Mouse (Mus musculus) left cerebral cortex, postnatal 10 days (tissue): ENCODE measurements around the gene Stard3. TPM values are rescaled to one million over a fixed set of nuclear protein-coding genes. Genes with fewer than 3 reads are reported as not detected.

Source experiments
- DNase-seq, 2 experiments: peaks; one replicate each; pipeline ENCODE4 v3.0.0; 2021 to 2022; ENCODE audit warnings: low spot score in 2 of 2, mixed read lengths in 1 of 2; ENCODE audit errors: extremely low spot score in 1 of 2
- intact Hi-C: fragments of 180-260 bp; cut with DNase I; formaldehyde crosslinking; loops from one replicate; pipeline ENCODE4 v1.15.1; 2025
- total RNA-seq, 2 experiments: library from RNA; stranded (reverse); gene quantifications; 2 replicates each; pipeline ENCODE4 v1.2.3; 2021

Gene Stard3
- total RNA-seq, 2 experiments from 2014 or later, result 19.8 to 20.2 TPM

DNA sequence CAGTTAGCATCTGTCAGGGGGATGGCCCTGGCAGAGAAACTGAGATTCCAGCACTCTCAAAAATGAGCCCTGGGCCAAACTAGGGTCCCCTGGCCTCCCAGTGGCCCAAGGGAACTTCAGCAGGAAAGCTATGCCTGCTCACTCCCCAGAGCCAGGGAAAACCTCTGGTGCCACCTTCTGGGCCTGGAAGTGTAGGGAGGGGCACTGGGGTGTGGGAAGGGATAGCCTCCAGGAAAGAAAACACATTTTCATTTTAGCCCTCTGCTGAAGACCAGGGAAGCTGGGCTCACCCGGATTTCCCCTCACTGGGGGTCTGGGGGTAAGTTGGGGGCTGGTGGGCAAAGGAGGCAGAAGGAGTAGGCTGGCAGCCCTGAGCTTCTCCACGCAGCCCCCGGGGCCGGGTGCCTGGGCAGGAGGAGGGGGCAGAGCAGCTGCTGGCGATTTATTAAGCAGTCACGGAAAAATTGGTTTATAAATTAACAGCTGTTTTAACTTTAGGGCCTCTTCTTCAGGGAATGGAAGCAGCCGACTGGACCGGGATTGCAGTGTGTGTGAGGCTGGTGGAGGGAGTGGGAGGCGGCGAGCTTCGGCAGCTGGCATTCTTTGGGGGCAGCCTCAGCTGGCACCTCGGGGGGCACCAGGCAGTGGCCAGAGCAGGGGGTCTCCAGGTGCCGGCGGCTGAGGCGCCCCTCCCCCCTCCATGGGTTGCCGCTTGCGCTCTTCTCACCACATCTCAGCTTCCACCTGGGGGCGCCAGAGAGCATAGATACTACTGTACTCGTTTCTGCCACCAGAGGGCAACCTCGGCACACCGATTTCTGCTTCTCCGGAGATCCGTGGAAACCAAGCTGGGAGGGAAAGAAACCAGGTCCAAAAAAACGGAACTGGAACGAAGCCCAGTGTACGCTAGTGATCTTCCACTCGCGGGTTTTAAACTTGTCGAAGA, 15.9 kb upstream of the Stard3 start:
- DNase-seq, result peak; percentile 88 to 92
- intact Hi-C loops, result loop anchor here (1.0 to 5.0 kb wide), 3 partner anchors 47 to 115 kb away; no protein-coding TSS in a partner anchor

DNA sequence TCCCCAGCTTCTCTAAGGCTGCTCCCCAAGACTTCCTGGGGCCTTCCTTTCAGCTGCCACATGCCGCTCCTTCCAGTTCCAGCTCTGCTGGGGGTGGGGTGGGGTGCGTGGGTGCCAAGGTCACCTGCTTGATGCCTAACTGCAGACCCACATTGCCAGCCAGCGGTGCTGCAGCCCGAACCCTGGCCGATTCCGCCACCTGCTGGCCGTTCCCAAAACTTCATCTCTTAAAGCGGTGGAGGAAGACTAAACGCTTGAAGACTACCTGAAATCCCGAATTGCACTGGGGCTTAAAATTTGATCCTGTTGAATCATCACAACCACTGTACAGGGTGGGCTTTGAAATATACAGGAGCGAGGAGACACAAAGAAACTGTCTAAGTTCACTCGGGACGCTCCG, 12.9 kb upstream of the Stard3 start:
- peak in 1 of 2 experiments; percentile 84 for DNase-seq
- intact Hi-C loops, result loop anchor here (5.0 kb wide), 1 partner anchor 92 kb away; the partner anchor contains the start of gene Mien1

DNA sequence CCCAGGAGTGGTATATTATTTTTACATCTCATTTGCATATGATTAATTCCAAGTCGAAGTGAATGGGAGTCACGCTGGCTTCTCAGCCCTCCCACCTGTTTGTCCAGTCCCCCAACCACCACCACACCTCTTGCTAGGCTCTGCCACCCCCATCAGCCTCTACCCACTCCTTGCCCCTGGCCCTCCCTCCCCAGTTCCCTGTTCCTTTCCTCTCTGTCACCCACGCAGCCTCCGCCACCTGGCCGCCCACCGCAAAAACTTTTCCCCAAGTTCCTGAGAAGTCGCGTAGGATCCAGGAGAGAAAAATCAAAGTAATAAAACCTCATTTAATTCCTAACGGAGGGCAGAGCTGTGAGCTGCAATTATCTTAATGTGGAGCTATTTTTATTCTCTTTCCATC, 12.0 kb upstream of the Stard3 start:
- no peak for DNase-seq
- intact Hi-C loops, result loop anchor here (5.0 kb wide), 1 partner anchor 91 kb away; the partner anchor contains the start of gene Mien1

DNA sequence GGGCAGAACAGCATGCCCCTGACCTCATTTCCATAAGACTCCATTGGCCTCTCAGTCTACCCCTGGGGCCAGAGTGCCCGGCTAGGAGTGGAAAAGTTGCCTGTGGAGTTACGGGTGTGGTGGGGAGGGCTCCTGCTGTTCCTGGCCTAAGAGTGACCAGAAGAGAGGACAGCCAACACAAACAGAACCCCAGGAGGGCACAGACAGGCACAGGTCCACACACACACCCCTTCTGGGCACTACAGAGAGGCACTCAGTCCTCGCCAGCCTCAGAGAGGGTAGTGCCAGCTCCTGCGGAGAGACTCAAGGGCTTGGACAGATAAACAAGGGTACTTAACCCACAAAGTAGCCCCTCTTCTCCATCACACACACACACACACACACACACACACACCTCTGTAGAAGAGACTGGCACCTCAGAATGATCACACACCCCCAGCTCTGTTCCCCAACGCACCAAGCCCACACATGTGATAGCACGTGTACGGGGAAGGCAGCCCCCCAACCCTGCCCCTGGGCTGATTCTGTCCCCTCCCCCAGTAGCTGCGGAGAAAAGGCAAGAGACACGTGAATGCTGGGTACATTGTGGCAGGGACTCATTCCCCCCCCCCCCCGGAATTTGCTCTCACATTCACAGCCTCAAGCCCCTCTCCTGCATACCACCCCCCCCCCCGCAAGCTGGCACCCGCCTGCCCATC, 10.6 kb upstream of the Stard3 start:
- DNase-seq, result no peak
- intact Hi-C loops, result loop anchor here (5.0 kb wide), 1 partner anchor 90 kb away; the partner anchor contains the start of gene Mien1

DNA sequence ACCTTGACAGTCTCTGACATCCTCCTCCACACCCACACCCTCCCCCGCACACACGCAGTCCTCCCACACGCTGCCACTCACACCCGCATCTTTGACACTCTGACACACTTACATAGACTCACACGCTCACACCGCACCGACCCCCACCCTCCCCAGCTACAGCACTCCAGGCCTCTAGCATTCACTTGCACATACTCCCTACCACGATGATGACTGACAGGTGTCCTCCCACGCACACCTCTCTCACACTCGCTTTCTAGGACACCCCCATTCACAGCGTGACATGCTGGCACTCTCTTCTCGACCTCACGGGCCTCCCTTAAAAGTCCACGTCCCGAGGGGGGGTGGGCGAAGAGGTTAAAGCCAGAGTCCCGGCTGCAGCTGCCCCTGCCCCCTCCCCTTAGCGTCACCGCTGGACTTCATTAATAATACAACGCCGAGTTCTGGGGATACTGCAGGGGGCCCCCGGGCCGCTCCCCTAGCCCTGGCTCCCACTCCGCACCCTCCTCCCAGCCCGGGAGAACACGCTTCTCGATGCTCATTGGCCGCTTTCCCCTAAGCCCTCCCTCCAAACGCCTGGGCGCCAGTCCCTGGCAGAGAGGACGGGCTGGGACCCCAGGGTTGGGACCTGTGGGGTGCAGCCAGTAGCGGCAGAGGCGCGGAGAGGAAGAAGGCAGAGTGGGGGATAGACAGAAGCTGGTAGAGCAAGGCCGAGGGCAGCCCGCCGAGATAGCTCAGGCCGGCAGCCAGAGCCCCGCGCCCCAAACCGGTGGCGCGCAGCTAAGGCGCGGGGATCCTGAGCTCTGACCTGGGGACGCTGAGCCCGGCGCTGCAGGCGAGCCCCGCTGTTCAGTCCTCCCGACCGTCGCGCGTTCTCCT, 9.8 kb upstream of the Stard3 start, which contains the start of gene Ppp1r1b:
Ppp1r1b (plus strand) TSS at position 322 of the 879 bp plus-strand sequence.
- intact Hi-C loops, result loop anchor here (5.0 kb wide), 1 partner anchor 89 kb away; the partner anchor contains the start of gene Mien1
- peak; percentile 72 to 83 for DNase-seq

DNA sequence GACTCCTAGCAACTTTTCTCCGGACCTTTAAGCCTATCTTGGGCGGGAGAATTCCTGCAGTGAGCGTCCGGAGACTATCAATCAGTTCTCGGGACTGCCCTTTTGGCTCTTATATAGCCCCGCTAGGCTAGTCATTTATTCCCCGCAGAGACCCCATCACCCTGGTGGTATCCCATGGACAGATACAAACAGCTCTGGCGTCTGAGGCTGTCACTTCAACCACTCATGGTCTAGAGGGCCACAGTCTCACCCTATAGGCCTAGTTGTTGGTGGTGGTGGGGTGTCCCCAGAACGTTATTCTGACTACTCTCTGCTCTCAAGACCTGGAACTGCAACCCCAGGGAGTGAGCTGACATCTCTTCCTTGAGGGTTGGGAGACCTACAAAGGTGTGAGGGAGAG, 8.9 kb upstream of the Stard3 start:
- intact Hi-C loops, result loop anchor here (5.0 kb wide), 1 partner anchor 88 kb away; the partner anchor contains the start of gene Mien1
- DNase-seq, result no peak

DNA sequence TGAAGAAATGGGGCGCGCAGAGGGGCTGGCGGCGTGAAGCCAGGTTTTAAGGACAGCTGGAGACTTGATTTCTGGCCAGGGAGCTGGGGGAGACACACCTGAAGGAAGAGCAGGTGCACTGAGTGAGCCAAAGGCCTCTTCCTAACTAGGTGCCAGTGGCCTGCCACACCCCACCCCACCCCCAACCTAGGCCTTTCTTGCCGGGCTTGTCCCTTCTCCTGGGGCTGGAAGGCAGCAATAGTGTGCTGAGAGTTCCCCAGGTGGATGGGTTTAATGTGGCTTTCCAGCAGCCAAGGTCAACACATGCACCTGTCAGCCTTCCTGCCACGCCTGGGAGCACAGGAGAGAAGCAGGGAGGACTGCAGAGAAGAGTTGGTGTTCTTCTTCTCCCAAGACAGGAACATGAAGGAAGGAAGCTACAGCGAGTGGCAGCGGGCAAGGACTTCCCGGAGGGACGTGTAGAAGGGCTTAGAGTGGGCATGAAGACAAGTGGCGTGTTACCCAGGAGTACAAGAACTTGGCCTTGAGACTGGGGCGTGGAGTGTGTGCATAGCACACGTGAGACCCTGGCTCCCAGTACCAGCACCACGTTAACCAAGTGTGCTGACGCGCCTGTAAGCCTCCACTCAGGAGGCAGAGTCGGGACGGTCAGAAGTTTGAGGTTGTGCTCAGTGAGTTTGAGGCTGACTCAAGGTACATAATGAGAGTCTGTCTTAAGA, 5.7 kb upstream of the Stard3 start:
- no peak for DNase-seq
- intact Hi-C loops, result no loop called here

DNA sequence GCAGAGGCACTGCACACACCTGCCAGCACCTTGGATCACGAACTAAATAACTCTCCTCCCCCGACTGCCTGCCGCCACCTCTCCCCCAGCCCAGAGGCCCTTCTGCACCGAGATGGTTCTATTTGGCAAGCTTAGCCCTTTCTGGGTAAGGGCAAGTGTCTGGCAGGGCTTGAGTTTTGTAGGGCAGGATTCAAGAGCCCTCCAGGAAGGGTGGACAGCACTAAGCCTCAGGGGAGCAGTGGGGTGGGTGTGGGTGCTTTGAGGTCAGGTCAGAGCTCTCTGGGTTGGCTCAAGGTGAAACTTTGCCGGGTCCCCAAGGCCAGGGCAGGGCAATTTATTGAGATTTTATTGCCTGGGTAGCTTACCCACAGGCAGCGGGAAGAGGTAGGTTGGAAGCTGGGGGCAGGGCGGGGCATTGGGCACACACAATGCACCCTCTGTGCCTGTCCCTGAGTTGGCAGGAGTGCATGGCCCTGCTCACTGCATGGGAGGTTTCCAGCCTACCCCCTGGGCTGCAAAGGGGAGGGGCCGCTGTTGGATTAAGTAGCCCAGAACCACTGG, 4.4 kb upstream of the Stard3 start:
- intact Hi-C loops, result no loop called here
- no peak for DNase-seq

DNA sequence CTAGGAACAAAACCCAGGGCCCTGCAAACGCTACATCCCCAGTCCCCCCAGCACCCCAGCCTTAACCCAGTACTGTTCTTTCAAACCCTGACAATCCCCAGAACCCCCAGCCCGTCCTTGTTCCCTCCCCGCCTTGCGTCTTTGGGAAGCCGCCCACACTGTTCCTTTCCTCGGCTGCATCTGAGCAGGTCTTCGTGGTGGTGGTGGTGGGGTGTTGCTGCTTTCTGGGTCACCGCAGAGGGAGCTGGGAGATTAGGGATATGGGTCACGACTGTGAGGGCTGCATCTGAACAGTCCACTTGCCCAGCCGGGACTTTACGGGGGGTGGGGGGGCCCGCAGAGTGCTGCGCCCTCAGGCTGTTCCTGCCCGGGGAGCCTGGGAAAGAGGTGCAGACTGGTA, 3.7 kb upstream of the Stard3 start:
- intact Hi-C loops, result no loop called here
- no peak for DNase-seq

DNA sequence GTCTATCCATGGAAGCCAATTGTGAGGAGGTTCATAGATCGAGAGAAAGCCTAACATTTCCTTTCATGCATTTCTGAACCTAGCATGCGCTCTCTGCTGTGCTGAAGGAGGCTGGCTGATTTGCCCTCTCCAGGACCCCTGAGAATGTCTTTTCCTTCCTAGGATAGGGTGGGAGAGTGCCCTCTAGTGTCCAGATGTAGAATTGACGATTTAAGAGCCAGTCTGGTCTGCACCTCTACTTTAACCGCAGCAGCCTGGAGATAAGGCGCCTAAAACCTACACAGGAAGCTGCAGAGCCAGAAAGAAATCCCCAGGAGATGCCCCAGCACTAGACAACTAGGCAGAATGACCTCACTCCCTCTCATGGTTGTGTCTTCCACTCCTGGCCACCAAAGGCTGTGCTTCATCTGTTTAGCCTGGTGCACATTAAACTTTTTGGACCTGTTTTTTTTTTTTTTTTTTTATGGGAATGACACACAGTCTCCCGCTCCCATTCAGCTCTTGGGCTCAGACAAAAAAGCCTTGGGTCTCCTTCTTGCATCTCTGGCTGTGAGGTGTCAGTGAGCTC, 2.4 kb upstream of the Stard3 start:
- DNase-seq, result no peak
- intact Hi-C loops, result no loop called here

DNA sequence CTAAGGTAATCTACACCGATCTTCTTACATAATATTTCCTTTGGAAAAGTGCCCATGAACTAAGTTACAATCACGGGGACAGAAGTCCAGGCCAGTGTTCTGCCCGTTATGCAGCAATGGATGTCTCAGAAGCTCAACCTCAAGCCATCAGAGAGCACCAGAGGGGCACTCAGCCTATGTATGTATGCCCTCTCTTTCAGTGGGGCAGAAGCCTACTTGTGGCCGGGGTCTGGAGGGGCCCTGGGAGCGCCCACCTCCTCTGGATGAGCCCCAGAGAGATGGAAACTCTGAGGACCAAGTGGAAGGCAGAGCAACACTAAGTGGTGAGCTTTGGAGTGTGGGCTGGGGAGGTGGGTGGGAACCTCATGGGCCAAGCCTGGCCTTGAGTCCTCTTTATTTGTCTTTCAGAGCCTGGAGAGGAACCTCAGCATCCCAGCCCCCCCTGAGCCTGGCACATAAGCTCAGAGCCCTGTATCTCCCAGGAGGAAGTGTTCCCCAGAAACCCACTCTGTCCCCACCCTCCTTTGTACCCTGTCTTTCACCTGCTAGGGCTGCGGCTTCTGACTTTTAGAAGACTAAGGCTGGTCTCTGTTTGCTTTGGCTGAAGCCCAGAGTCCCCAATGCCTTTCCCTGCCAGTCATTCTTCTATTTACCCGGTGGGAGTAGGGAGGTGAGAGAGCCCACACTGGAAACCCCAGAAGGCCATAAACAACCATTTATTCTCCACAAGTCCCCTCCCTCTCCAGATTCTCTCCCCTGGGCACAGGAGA, 1.4 kb upstream of the Stard3 start:
- intact Hi-C loops, result no loop called here

DNA sequence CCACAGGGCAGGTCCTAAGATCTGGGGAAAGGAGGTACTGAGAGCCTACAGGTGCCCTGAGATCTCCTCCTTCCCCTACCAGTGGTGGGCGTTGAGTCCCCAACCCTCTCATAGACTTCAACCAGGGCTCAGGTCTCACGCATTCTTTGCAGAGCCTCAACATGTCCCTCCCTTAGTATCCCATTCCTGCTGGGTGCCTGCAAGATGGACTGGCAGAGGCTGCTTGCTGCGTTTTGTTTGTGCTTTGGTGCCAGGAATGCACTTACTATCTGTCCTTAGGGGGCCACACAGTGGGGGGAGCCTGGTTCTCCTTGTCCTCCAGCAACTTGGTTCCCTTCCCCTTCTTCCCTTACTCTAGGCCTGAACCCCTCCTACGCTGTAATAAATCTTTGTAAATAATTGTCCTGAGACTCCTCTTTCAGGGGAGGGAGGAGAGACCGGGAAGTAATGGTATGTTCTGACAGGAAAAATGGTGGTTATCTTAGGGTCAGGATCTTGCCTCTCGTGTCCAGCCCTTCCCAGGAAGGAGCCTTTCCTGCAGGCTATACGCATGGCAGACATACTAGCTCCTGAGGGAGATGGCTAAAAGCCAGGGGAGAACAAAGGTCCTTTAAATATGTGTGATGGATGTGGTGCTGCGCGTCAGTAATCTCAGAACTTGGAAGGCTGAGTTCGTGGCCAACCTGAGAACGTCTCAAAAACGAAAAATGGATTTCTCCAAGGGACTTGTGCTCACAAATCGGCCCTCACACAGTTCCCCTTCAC, 590 bp upstream of the Stard3 start:
- intact Hi-C loops, result no loop called here
- DNase-seq, result no peak

More for the DNA sequence above, 1.4 kb upstream of the Stard3 start:
- DNase-seq, result no peak

DNA sequence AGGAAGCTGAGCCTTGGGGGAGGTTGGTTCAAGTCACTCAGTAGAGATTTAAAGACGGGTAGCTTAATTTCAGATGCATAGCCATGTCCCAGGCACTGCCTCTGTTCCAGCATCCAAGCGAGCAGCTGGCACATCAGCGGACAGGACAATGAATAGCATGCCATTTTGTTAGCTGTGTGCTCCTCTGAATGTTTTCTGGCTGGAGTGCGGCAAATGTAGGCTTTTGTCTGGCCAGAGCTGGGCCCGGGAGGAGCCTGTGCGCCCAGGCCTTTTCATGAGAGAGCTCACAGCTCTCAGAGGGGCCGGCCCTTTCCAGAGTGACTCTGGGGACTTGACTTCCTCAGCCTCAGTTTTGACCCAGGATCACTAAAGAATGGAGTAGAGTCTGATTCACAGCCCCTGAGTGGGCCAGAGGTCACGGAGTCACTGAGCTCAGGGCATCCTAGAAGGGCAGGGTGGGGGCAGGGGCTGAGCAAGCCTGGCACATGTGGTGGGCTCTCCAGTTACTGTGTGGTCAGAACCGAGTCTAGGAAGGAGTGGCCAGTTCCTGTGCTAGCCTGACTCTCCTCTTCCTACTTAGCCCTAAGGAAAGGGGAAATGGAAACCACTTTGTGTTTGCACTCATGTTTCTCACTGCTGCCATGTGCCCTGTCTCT, 2.8 kb downstream of the Stard3 start:
- intact Hi-C loops, result no loop called here

DNA sequence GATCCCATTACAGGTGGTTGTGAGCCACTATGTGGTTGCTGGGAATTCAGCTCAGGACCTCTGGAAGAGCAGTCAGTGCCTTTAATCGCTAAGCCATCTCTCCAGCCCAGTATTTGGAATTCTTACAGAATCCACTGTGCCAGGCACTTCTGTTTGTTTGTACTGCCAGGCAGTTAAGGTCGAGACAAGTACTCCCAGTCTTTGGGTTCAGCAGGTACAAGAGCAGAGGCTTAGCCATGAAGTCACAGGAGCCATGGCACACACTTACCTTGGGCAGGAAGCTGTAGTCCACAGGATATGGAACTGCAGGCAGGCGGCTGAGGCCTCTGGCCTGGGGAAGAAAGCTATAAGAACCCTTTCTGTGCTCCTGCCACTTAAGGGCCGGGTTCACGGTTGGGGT, 5.6 kb downstream of the Stard3 start:
- DNase-seq, result no peak
- intact Hi-C loops, result no loop called here

More for the DNA sequence above, 2.8 kb downstream of the Stard3 start:
- no peak for DNase-seq

DNA sequence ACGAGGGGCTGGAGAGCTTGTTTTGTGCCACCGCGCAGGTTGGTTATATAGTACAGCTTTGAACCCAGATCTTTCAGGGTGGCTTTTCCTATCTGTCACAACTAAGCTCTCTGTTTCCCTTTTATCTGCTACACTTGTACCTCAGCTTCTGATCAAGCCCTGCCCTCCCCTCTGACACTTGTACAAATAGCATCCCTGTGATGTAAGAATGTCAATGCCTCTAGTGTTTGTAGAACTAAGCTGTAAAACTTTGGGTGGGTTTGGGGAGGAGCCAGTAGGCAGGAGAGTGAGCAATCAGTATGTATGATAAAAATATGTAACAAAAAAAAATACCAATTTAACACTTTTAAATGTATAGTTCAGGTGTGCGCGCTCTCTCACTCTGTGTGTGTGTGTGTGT, 6.2 kb downstream of the Stard3 start:
- intact Hi-C loops, result no loop called here
- DNase-seq, result no peak
